Mouse (Mus musculus) myocyte (in vitro differentiated cells): Measurements from ENCODE around the gene Nectin1. TPM values are rescaled to one million over a fixed set of nuclear protein-coding genes. Genes with fewer than 3 reads are reported as not detected.

Experiments used
- H3K27me3 ChIP-seq: one replicate; pipeline ENCODE4 v1.6.1; 2011; ENCODE audit not compliant: control insufficient read depth, insufficient read depth, insufficient read length
- H3K36me3 ChIP-seq: one replicate; pipeline ENCODE4 v1.6.1; 2011; ENCODE audit not compliant: control insufficient read depth, insufficient read depth
- H3K4me2 ChIP-seq: one replicate; pipeline ENCODE4 v1.6.1; 2011; ENCODE audit warnings: low read depth, control low read depth
- H3K4me3 ChIP-seq: one replicate; pipeline ENCODE4 v1.5.1; 2011; ENCODE audit warnings: mild to moderate bottlenecking, control low read depth, moderate library complexity
- H3K79me2 ChIP-seq: one replicate; pipeline ENCODE4 v1.6.1; 2011; ENCODE audit not compliant: control insufficient read depth, insufficient read depth
- H3ac ChIP-seq: one replicate; pipeline ENCODE4 v1.6.1; 2011; ENCODE audit not compliant: control insufficient read depth, insufficient read length
- CEBPB ChIP-seq: IDR thresholded peaks from 2 replicates; pipeline ENCODE4 v1.6.1; 2011; ENCODE audit warnings: mild to moderate bottlenecking, moderate library complexity; ENCODE audit not compliant: poor library complexity, insufficient read depth, severe bottlenecking
- E2F4 ChIP-seq: IDR thresholded peaks from one replicate; pipeline ENCODE4 v1.6.1; 2011; ENCODE audit warnings: mild to moderate bottlenecking, control low read depth, moderate library complexity; ENCODE audit not compliant: insufficient read depth
- MAX ChIP-seq: IDR thresholded peaks from one replicate; pipeline ENCODE4 v1.6.1; 2011; ENCODE audit warnings: low read depth, mild to moderate bottlenecking, control low read depth
- MYOD1 ChIP-seq, 3 experiments: IDR thresholded peaks; one replicate each; pipeline ENCODE4 v1.6.1; 2011; ENCODE audit warnings: control low read depth in 2 of 3, low read depth in 2 of 3, mild to moderate bottlenecking in 2 of 3, moderate library complexity in 1 of 3; ENCODE audit not compliant: insufficient read length in 2 of 3, control insufficient read depth in 1 of 3
- MYOG ChIP-seq, 3 experiments: IDR thresholded peaks; one replicate each; pipeline ENCODE4 v1.6.1; 2011; ENCODE audit warnings: control low read depth in 2 of 3, low read depth in 2 of 3, mild to moderate bottlenecking in 2 of 3; ENCODE audit not compliant: insufficient read length in 2 of 3, control insufficient read depth in 1 of 3, insufficient read depth in 1 of 3
- POLR2A ChIP-seq: IDR thresholded peaks from one replicate; pipeline ENCODE4 v1.6.1; 2011; ENCODE audit warnings: low read depth, mild to moderate bottlenecking, control low read depth, moderate library complexity; ENCODE audit not compliant: insufficient read length
- POLR2AphosphoS2 ChIP-seq: IDR thresholded peaks from one replicate; pipeline ENCODE4 v1.6.1; 2011; ENCODE audit warnings: low read depth, control low read depth; ENCODE audit not compliant: insufficient read length
- REST ChIP-seq: IDR thresholded peaks from one replicate; pipeline ENCODE4 v1.6.1; 2011; ENCODE audit warnings: mild to moderate bottlenecking, control low read depth, moderate library complexity; ENCODE audit not compliant: insufficient read depth, insufficient read length
- SRF ChIP-seq: IDR thresholded peaks from one replicate; pipeline ENCODE4 v1.6.1; 2011; ENCODE audit warnings: low read depth; ENCODE audit not compliant: control insufficient read depth, insufficient read length
- TCF12 ChIP-seq: IDR thresholded peaks from one replicate; pipeline ENCODE4 v1.6.1; 2011; ENCODE audit warnings: mild to moderate bottlenecking, control low read depth; ENCODE audit not compliant: poor library complexity, insufficient read depth, severe bottlenecking
- TCF3 ChIP-seq: IDR thresholded peaks from one replicate; pipeline ENCODE4 v1.6.1; 2011; ENCODE audit warnings: low read depth, control low read depth; ENCODE audit not compliant: insufficient read length
- USF1 ChIP-seq: IDR thresholded peaks from one replicate; pipeline ENCODE4 v1.6.1; 2011; ENCODE audit warnings: low read depth, mild to moderate bottlenecking, control low read depth, moderate library complexity
- polyA plus RNA-seq: library from polyadenylated mRNA; unstranded; fragments of >200 nt; fragmentation: generic; extraction: Trizol; gene quantifications from one replicate; pipeline ENCODE4 v1.2.1, GENCODE M21; 2012; ENCODE audit warnings: missing spikeins

Gene Nectin1
- polyA plus RNA-seq, 1 experiment = 2.2 TPM

DNA sequence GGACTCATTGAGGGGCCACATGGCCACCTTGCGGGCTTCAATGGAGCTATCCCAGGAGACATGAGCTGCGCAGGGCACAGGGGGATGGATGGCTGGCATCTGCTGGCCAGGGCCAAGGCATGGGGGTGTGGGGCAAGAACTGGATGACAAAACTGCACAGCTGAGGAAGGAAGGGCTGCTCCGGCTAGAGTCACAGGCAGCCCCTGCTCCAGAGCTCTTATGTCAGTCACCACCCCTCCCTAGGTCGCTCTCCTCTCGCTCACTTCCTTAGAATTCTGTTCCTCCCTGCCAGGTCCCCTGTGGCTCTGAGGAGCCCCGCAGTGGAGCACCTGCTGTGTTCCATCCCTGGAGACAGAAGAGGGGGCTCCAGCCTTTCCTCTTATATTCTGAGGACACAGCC is 63.8 kb downstream of the Nectin1 start:
- no peaks in the 10 kb centered on the region for H3K27me3 ChIP-seq
- H3K4me3 ChIP-seq = no peak overlapping the region
- TF ChIP-seq CEBPB (no peak), E2F4 (no peak), MAX (no peak), POLR2AphosphoS2 (no peak), MYOD1 (IDR thresholded peaks at IDR 0.05; ENCODE audit: control insufficient read depth in 1 of 3, insufficient read length in 2 of 3, low read depth in 2 of 3) (no peak), USF1 (no peak), TCF12 (no peak), TCF3 (no peak), POLR2A (no peak), SRF (no peak), MYOG (IDR thresholded peaks at IDR 0.05; ENCODE audit: control insufficient read depth in 1 of 3, insufficient read depth in 1 of 3, insufficient read length in 2 of 3, low read depth in 2 of 3) (no peak), REST (no peak)
- no peak overlapping the region for H3K4me2 ChIP-seq
- H3K36me3 ChIP-seq = no peaks in the 10 kb centered on the region
- no peaks in the 10 kb centered on the region for H3K79me2 ChIP-seq
- no peak overlapping the region for H3ac ChIP-seq

DNA sequence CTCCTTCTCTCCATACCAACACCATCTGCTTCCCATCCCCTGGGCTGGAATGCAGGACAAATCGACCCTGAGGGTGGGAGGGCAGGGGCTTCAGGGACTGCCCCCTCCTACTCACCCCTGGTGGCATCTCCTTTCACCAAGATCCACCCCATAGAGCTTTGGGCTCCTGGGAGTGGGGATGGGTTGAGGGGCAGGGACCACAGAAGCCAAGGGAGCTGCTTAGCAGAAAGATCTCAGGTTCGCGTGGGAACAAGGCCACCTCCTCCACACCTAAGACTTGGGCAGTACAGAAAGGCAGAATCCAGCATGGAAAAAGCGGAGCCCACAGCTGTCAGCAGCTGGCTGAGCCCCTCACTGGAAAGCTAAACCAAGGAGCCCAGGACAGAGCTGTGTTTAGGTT is 64.3 kb downstream of the Nectin1 start:
- Histone ChIP-seq H3K27me3 (no peaks in the 10 kb centered on the region), H3ac (no peak overlapping the region), H3K36me3 (no peaks in the 10 kb centered on the region), H3K4me3 (no peak overlapping the region), H3K4me2 (no peak overlapping the region), H3K79me2 (no peaks in the 10 kb centered on the region)
- TF ChIP-seq TCF12 (no peak), MAX (no peak), CEBPB (no peak), MYOD1 (IDR thresholded peaks at IDR 0.05; ENCODE audit: control insufficient read depth in 1 of 3, insufficient read length in 2 of 3, low read depth in 2 of 3) (no peak), TCF3 (no peak), POLR2AphosphoS2 (no peak), REST (no peak), USF1 (no peak), SRF (no peak), MYOG (IDR thresholded peaks at IDR 0.05; ENCODE audit: control insufficient read depth in 1 of 3, insufficient read depth in 1 of 3, insufficient read length in 2 of 3, low read depth in 2 of 3) (no peak), POLR2A (no peak), E2F4 (no peak)

DNA sequence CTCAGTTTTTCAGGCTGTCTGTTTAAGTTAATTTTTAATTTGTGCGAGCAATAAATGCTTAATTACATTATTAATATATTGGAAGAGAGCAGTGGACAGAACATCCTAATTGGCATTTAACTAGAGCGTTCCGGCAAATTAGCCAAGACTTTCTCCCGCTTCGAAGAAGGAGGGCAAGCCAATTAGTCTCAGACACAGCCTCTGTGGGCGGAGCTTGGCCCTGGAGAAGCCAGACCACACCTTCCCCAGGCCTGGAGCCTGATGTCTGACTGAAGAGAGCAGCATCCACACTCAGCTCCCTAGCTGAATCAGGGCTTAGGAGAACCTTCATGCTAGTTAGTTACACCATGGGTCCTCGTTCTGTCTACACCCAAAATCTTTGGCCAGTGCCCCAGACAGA is 64.8 kb downstream of the Nectin1 start:
- Histone ChIP-seq H3K79me2 (no peaks in the 10 kb centered on the region), H3K4me2 (no peak overlapping the region), H3K36me3 (no peaks in the 10 kb centered on the region), H3ac (no peak overlapping the region), H3K4me3 (no peak overlapping the region), H3K27me3 (no peaks in the 10 kb centered on the region)
- TF ChIP-seq TCF3 (no peak), CEBPB (no peak), POLR2A (no peak), POLR2AphosphoS2 (no peak), REST (no peak), MYOD1 (IDR thresholded peaks at IDR 0.05; ENCODE audit: control insufficient read depth in 1 of 3, insufficient read length in 2 of 3, low read depth in 2 of 3) (no peak), MYOG (IDR thresholded peaks at IDR 0.05; ENCODE audit: control insufficient read depth in 1 of 3, insufficient read depth in 1 of 3, insufficient read length in 2 of 3, low read depth in 2 of 3) (no peak), MAX (no peak), SRF (no peak), TCF12 (no peak), E2F4 (no peak), USF1 (no peak)

DNA sequence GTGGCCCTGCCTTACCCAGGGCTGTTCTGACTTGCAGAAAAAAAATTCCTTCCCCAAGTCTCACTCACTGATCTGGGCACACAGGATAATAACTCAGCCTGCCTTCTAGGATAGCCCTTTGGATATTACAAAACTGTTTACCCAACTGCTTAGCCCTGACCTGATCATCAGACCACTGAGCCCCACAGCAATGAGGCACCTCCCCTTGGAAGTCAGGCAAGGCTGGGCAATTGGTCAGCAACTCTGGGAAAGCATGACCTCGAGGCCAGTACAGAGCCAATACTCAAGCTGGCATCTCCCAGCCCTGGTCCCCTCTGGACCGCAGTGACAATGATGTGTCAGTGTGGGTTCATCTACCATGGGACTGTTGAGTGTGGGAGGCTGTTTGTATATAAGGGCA is 69.4 kb downstream of the Nectin1 start:
- H3K36me3 ChIP-seq = no peaks in the 10 kb centered on the region
- H3K4me3 ChIP-seq = no peak overlapping the region
- TF ChIP-seq USF1 (no peak), SRF (no peak), CEBPB (no peak), MAX (no peak), TCF12 (no peak), POLR2AphosphoS2 (no peak), TCF3 (no peak), REST (no peak), MYOD1 (IDR thresholded peaks at IDR 0.05; ENCODE audit: control insufficient read depth in 1 of 3, insufficient read length in 2 of 3, low read depth in 2 of 3) (no peak), POLR2A (no peak), MYOG (IDR thresholded peaks at IDR 0.05; ENCODE audit: control insufficient read depth in 1 of 3, insufficient read depth in 1 of 3, insufficient read length in 2 of 3, low read depth in 2 of 3) (no peak), E2F4 (no peak)
- no peaks in the 10 kb centered on the region for H3K79me2 ChIP-seq
- H3K4me2 ChIP-seq = no peak overlapping the region
- peaks cover 4% of the 10 kb centered on the region for H3K27me3 ChIP-seq
- H3ac ChIP-seq = no peak overlapping the region

DNA sequence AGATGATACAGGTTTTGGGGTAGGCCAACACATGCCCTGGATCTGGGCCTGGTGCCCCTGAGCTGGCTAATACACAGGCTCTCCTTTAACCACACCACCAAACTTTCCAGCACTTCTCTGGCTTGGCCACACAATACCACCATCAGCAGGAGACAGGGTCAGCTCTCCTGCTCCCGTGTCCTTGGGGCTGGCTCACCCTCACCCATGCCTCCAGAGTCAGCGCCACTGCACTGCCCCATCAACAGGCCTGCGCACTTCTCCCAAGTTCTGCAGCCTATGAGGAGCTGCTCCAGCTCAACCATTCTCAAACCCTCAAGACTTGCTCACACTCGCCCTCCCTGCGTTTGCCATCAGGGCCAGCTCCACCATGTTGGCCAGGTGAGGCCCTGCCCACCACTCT is 78.4 kb downstream of the Nectin1 start:
- Histone ChIP-seq H3K4me3 (no peak overlapping the region), H3K27me3 (no peaks in the 10 kb centered on the region), H3K4me2 (no peak overlapping the region), H3ac (no peak overlapping the region), H3K79me2 (no peaks in the 10 kb centered on the region), H3K36me3 (no peaks in the 10 kb centered on the region)
- no peak for TF ChIP-seq SRF
- no peak for TF ChIP-seq MYOD1 (IDR thresholded peaks at IDR 0.05; ENCODE audit: control insufficient read depth in 1 of 3, insufficient read length in 2 of 3, low read depth in 2 of 3)
- no peak for TF ChIP-seq TCF12
- TF ChIP-seq POLR2A = no peak
- TF ChIP-seq TCF3 = no peak
- TF ChIP-seq REST = no peak
- TF ChIP-seq E2F4 = no peak
- no peak for TF ChIP-seq USF1
- no peak for TF ChIP-seq MAX
- TF ChIP-seq CEBPB = no peak
- no peak for TF ChIP-seq MYOG (IDR thresholded peaks at IDR 0.05; ENCODE audit: control insufficient read depth in 1 of 3, insufficient read depth in 1 of 3, insufficient read length in 2 of 3, low read depth in 2 of 3)
- no peak for TF ChIP-seq POLR2AphosphoS2
